Mouse (Mus musculus) intestine, embryonic 16.5 days (tissue): ENCODE data around the gene Trio. TPM values are rescaled to one million over a fixed set of nuclear protein-coding genes. Genes with fewer than 3 reads are reported as not detected.

Source experiments
- ATAC-seq: fragments of 200-750 bp; cut with Nextera tagmentation; 2 replicates; pipeline ENCODE4 v1.8.0; 2017; ENCODE audit warnings: moderate TSS enrichment, moderate library complexity
- H3K27ac ChIP-seq: fragments of 300-500 bp; sonication (generic); 2 replicates; pipeline ENCODE4 v1.5.1; 2014; ENCODE audit warnings: mild to moderate bottlenecking, low read length
- H3K27me3 ChIP-seq: fragments of 300-500 bp; sonication (generic); replicated peaks from 2 replicates; pipeline ENCODE4 v1.6.1; 2014; ENCODE audit warnings: low read length, control low read depth, mixed read lengths; ENCODE audit not compliant: control insufficient read depth, insufficient read depth
- H3K36me3 ChIP-seq: fragments of 300-500 bp; sonication (generic); 2 replicates; pipeline ENCODE4 v1.6.1; 2014; ENCODE audit warnings: low read length, control low read depth; ENCODE audit not compliant: control insufficient read depth, insufficient read depth
- H3K4me1 ChIP-seq: fragments of 300-500 bp; sonication (generic); 2 replicates; pipeline ENCODE4 v1.6.1; 2014; ENCODE audit warnings: low read length, control low read depth, mixed read lengths; ENCODE audit not compliant: control insufficient read depth, insufficient read depth
- H3K4me2 ChIP-seq: fragments of 300-500 bp; sonication (generic); 2 replicates; pipeline ENCODE4 v1.6.1; 2014; ENCODE audit warnings: low read depth, low read length, control low read depth
- H3K4me3 ChIP-seq: fragments of 300-500 bp; sonication (generic); 2 replicates; pipeline ENCODE4 v1.5.1; 2014; ENCODE audit warnings: mild to moderate bottlenecking, low read length
- H3K9ac ChIP-seq: fragments of 300-500 bp; sonication (generic); 2 replicates; pipeline ENCODE4 v1.6.1; 2014; ENCODE audit warnings: low read depth, low read length
- H3K9me3 ChIP-seq: fragments of 300-500 bp; sonication (generic); 2 replicates; pipeline ENCODE4 v1.6.1; 2016; ENCODE audit warnings: low read length, control low read depth; ENCODE audit not compliant: control insufficient read depth
- WGBS: fragments of 180-500 bp; shearing (Covaris S2); extraction: QIAGEN DNeasy Blood & Tissue Kit; methylation state at CpG from one replicate; pipeline ENCODE4 v1.1.7; 2014; 5-methylcytosine and 5-hydroxymethylcytosine counted together
- polyA plus RNA-seq: library from polyadenylated mRNA; unstranded; fragments of >200 nt; fragmentation: Nextera tagmentation; extraction: Ambion mirVana; gene quantifications from 2 replicates; pipeline ENCODE4 v1.2.1, GENCODE M21; 2015

The Trio gene
- polyA plus RNA-seq, 1 experiment from 2014 or later, result 13.4 TPM

GRCm38 (mm10) chr15:27771581-27771980, 254.1 kb downstream of the Trio start:
- ATAC-seq, result no peak
- H3K9ac ChIP-seq, result no peak overlapping the region
- H3K4me1 ChIP-seq, result peaks cover 4% of the 10 kb centered on the region
- WGBS, result 62% methylated on average over 7 of the region's 7 CpGs
- H3K4me3 ChIP-seq, result no peak overlapping the region
- no peak overlapping the region for H3K4me2 ChIP-seq
- H3K27ac ChIP-seq, result 0 out of 2 replicates have a peak overlapping the region, but pooled peaks have one; percentile 5
- H3K36me3 ChIP-seq, result peaks cover 27% of the 10 kb centered on the region
- no peaks in the 10 kb centered on the region for H3K9me3 ChIP-seq
- no peaks in the 10 kb centered on the region for H3K27me3 ChIP-seq

GRCm38 (mm10) chr15:27770513-27771196, 255.0 kb downstream of the Trio start:
- 55% methylated on average over 12 of the region's 12 CpGs for WGBS
- no peak overlapping the region for H3K4me3 ChIP-seq

GRCm38 (mm10) chr15:27761416-27761815, 264.2 kb downstream of the Trio start:
- H3K9me3 ChIP-seq, result no peaks in the 10 kb centered on the region
- no peaks in the 10 kb centered on the region for H3K27me3 ChIP-seq
- no peak overlapping the region for H3K27ac ChIP-seq
- peaks cover 9% of the 10 kb centered on the region; the same call in 1 of the 2 replicates for H3K36me3 ChIP-seq
- H3K9ac ChIP-seq, result no peak overlapping the region
- H3K4me3 ChIP-seq, result no peak overlapping the region
- no peak overlapping the region for H3K4me2 ChIP-seq
- ATAC-seq, result no peak
- H3K4me1 ChIP-seq, result peaks cover 3% of the 10 kb centered on the region; the same call in 1 of the 2 replicates
- 92% methylated on average over 3 of the region's 3 CpGs for WGBS

More at GRCm38 (mm10) chr15:27770513-27771196, 255.0 kb downstream of the Trio start:
- no peaks in the 10 kb centered on the region for H3K27me3 ChIP-seq
- peaks cover 3% of the 10 kb centered on the region; the same call in 1 of the 2 replicates for H3K4me1 ChIP-seq
- H3K9ac ChIP-seq, result no peak overlapping the region
- H3K4me2 ChIP-seq, result no peak overlapping the region
- H3K36me3 ChIP-seq, result peaks cover 32% of the 10 kb centered on the region
- peak; percentile 41; the same call in 1 of the 2 replicates for ATAC-seq
- H3K27ac ChIP-seq, result no peak overlapping the region
- H3K9me3 ChIP-seq, result no peaks in the 10 kb centered on the region

- no peak overlapping the region for H3K9ac ChIP-seq
These were observed 265.0 kb downstream of the Trio start for GRCm38 (mm10) chr15:27760655-27761054.

GRCm38 (mm10) chr15:27759890-27760289, 265.8 kb downstream of the Trio start:
- Histone ChIP-seq H3K4me2 (no peak overlapping the region), H3K9me3 (no peaks in the 10 kb centered on the region), H3K9ac (no peak overlapping the region), H3K4me3 (no peak overlapping the region), H3K4me1 (peaks cover 3% of the 10 kb centered on the region; the same call in 1 of the 2 replicates), H3K36me3 (peaks cover 7% of the 10 kb centered on the region), H3K27me3 (no peaks in the 10 kb centered on the region), H3K27ac (peak overlapping the region; percentile 45; the same call in 1 of the 2 replicates)
- ATAC-seq, result no peak
- WGBS, result 80% methylated on average over 5 of the region's 5 CpGs

More at GRCm38 (mm10) chr15:27760655-27761054, 265.0 kb downstream of the Trio start:
- no peaks in the 10 kb centered on the region for H3K9me3 ChIP-seq
- peak; percentile 50; the same call in 1 of the 2 replicates for ATAC-seq
- 37% methylated on average over 1 of the region's 1 CpGs for WGBS
- H3K4me3 ChIP-seq, result no peak overlapping the region
- H3K27me3 ChIP-seq, result no peaks in the 10 kb centered on the region
- peak overlapping the region; percentile 45; the same call in 1 of the 2 replicates for H3K27ac ChIP-seq
- H3K36me3 ChIP-seq, result peaks cover 6% of the 10 kb centered on the region
- peaks cover 3% of the 10 kb centered on the region; the same call in 1 of the 2 replicates for H3K4me1 ChIP-seq
- no peak overlapping the region for H3K4me2 ChIP-seq

- Histone ChIP-seq H3K9ac (no peak overlapping the region), H3K9me3 (no peaks in the 10 kb centered on the region), H3K4me2 (no peak overlapping the region), H3K4me3 (no peak overlapping the region), H3K27me3 (no peaks in the 10 kb centered on the region), H3K4me1 (peaks cover 6% of the 10 kb centered on the region), H3K27ac (no peak overlapping the region), H3K36me3 (peaks cover 9% of the 10 kb centered on the region)
- ATAC-seq, result no peak
- 64% methylated on average over 6 of the region's 6 CpGs for WGBS
These were observed 267.0 kb downstream of the Trio start for GRCm38 (mm10) chr15:27758680-27759079.

GRCm38 (mm10) chr15:27756426-27756825, 269.2 kb downstream of the Trio start:
- peaks cover 11% of the 10 kb centered on the region; the same call in 1 of the 2 replicates for H3K36me3 ChIP-seq
- 93% methylated on average over 11 of the region's 11 CpGs for WGBS

GRCm38 (mm10) chr15:27754571-27755260, 270.9 kb downstream of the Trio start:
- no peaks in the 10 kb centered on the region for H3K9me3 ChIP-seq
- no peaks in the 10 kb centered on the region for H3K27me3 ChIP-seq
- 73% methylated on average over 7 of the region's 7 CpGs for WGBS
- peaks cover 11% of the 10 kb centered on the region; the same call in 1 of the 2 replicates for H3K36me3 ChIP-seq
- no peak overlapping the region for H3K4me2 ChIP-seq
- no peak overlapping the region for H3K4me3 ChIP-seq
- H3K9ac ChIP-seq, result no peak overlapping the region
- peaks cover 4% of the 10 kb centered on the region; the same call in 1 of the 2 replicates for H3K4me1 ChIP-seq
- ATAC-seq, result no peak
- H3K27ac ChIP-seq, result no peak overlapping the region

More at GRCm38 (mm10) chr15:27756426-27756825, 269.2 kb downstream of the Trio start:
- Histone ChIP-seq H3K4me1 (peaks cover 7% of the 10 kb centered on the region), H3K27ac (no peak overlapping the region), H3K9ac (no peak overlapping the region), H3K27me3 (no peaks in the 10 kb centered on the region), H3K4me2 (no peak overlapping the region), H3K9me3 (no peaks in the 10 kb centered on the region), H3K4me3 (no peak overlapping the region)
- ATAC-seq, result no peak

GRCm38 (mm10) chr15:27753923-27754322, 271.7 kb downstream of the Trio start:
- H3K27ac ChIP-seq, result no peak overlapping the region
- no peak overlapping the region for H3K4me3 ChIP-seq
- no peaks in the 10 kb centered on the region for H3K9me3 ChIP-seq
- no peak overlapping the region for H3K4me2 ChIP-seq
- no peaks in the 10 kb centered on the region for H3K27me3 ChIP-seq
- peaks cover 18% of the 10 kb centered on the region for H3K36me3 ChIP-seq
- ATAC-seq, result no peak
- H3K4me1 ChIP-seq, result peaks cover 4% of the 10 kb centered on the region; the same call in 1 of the 2 replicates
- H3K9ac ChIP-seq, result no peak overlapping the region
- 68% methylated on average over 5 of the region's 5 CpGs for WGBS
